Mouse (Mus musculus): ENCODE measurements around the gene Tmem178. TPM values are rescaled to one million over a fixed set of nuclear protein-coding genes. Genes with fewer than 3 reads are reported as not detected.

Gene Tmem178
- polyA plus RNA-seq, 1 experiment from 2014 or later = 14.2 TPM

DNA sequence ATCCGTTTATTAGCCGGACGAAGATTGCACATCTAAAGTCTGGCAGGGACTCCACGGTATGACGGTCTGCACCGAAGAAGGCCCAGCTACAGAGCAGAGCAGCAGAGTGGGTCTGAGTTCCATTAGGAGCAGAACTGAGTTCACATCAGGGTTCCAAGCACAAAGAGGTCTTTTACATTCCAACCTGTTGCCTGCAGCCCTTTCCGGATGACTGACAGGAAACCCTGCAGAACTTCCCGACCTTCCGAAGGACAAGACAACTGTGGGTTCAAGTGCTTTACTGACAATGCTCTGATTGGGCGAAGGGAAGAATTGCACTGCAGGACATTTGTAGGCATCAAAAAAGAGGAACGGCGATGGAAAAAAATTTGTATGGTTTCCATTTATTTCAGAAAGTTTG is 56.6 kb downstream of the Tmem178 start:
- ATAC-seq (ENCODE audit: low FRiP score) = no peak
- Histone ChIP-seq H3K4me2 (no peak overlapping the region), H3K27me3 (ENCODE audit: control insufficient read depth, insufficient read depth, low read length) (no peaks in the 10 kb centered on the region), H3K4me3 (ENCODE audit: low read depth, low read length) (no peak overlapping the region), H3K4me1 (ENCODE audit: control insufficient read depth, insufficient read depth, low read length) (no peaks in the 10 kb centered on the region), H3K9me3 (ENCODE audit: control insufficient read depth, low read length) (no peaks in the 10 kb centered on the region), H3K36me3 (ENCODE audit: control insufficient read depth, insufficient read depth, low read length) (0 out of 2 replicates have a peak, but pooled peaks cover 2% of the 10 kb centered on the region), H3K9ac (ENCODE audit: low read length) (no peak overlapping the region), H3K27ac (ENCODE audit: low read depth, low read length) (no peak overlapping the region)
- 75% methylated on average over 12 of the region's 12 CpGs for WGBS
- DNase-seq (ENCODE audit: low spot score, missing footprints) = no peak

DNA sequence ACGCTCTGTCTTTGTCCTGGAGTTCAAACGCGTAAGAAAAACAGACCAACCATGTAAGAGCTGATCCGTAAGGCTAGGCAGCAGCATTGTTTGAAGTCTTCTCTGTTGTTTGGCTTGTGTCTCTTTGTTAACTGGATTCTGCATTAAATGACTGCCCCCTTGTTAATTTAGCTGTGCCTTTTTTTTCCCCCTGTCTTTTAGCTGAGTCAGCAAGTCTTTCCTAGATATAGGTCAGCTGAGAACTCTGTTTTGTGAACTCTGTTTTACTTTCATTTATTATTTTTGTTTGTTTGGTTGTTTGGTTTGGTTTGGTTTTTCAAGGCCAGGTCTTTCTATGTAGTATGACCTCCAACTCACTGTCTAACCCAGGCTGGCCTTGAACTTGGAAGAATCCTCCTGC is 57.2 kb downstream of the Tmem178 start:
- H3K9me3 ChIP-seq (ENCODE audit: control insufficient read depth, low read length) = no peaks in the 10 kb centered on the region
- no peak overlapping the region for H3K9ac ChIP-seq (ENCODE audit: low read length)
- H3K27me3 ChIP-seq (ENCODE audit: control insufficient read depth, insufficient read depth, low read length) = no peaks in the 10 kb centered on the region
- no peak for DNase-seq (ENCODE audit: low spot score, missing footprints)
- no peak overlapping the region for H3K4me2 ChIP-seq
- H3K36me3 ChIP-seq (ENCODE audit: control insufficient read depth, insufficient read depth, low read length) = 0 out of 2 replicates have a peak, but pooled peaks cover 2% of the 10 kb centered on the region
- H3K27ac ChIP-seq (ENCODE audit: low read depth, low read length) = no peak overlapping the region
- 55% methylated on average over 4 of the region's 4 CpGs for WGBS
- H3K4me1 ChIP-seq (ENCODE audit: control insufficient read depth, insufficient read depth, low read length) = no peaks in the 10 kb centered on the region
- no peak overlapping the region for H3K4me3 ChIP-seq (ENCODE audit: low read depth, low read length)
- ATAC-seq (ENCODE audit: low FRiP score) = no peak

DNA sequence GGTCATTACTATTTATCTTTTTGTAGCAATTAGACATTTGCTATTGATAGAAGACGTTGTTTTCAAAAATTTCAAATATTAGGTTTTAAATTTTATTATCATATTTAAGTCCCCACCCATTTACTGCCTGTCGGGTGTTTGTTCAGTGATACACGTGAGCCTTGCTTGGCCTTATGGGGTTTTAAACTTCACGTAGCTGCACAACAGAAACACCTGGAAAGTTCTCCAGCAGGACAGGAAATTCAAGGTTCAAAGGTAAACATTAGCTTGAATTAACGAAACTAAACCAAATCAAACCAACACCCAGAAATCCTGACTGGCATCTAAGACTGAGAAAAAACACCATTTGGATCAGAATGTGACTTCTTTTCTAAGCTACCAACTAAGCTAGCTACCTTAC is 57.7 kb downstream of the Tmem178 start:
- no peak for DNase-seq (ENCODE audit: low spot score, missing footprints)
- whole genome bisulfite sequencing = 87% methylated on average over 5 of the region's 5 CpGs
- H3K36me3 ChIP-seq (ENCODE audit: control insufficient read depth, insufficient read depth, low read length) = 0 out of 2 replicates have a peak, but pooled peaks cover 2% of the 10 kb centered on the region

DNA sequence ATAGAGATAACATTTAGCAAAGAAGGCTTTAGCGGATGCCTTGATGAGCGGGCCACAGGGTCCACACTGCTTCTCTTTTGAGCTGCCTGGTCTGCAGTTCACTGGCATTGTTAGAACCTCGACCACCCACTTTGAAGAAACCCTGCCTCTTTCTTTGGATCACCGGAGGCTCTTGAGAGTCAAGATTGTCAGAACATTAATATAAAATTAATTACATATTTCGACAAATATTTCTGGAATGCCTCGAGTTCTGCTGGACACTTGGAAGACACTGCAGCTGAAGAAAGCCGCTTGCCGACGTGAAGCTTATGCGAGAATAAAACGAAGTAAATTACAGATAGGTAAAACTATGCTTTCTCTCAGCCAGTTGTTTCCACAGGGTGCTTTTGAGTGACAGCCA is 60.0 kb downstream of the Tmem178 start:
- no peak overlapping the region for H3K9ac ChIP-seq (ENCODE audit: low read length)
- H3K4me1 ChIP-seq (ENCODE audit: control insufficient read depth, insufficient read depth, low read length) = no peaks in the 10 kb centered on the region
- H3K9me3 ChIP-seq (ENCODE audit: control insufficient read depth, low read length) = no peaks in the 10 kb centered on the region
- no peak for DNase-seq (ENCODE audit: low spot score, missing footprints)
- H3K4me3 ChIP-seq (ENCODE audit: low read depth, low read length) = no peak overlapping the region
- H3K27ac ChIP-seq (ENCODE audit: low read depth, low read length) = no peak overlapping the region
- no peak overlapping the region for H3K4me2 ChIP-seq
- no peaks in the 10 kb centered on the region for H3K27me3 ChIP-seq (ENCODE audit: control insufficient read depth, insufficient read depth, low read length)
- 0 out of 2 replicates have a peak, but pooled peaks cover 2% of the 10 kb centered on the region for H3K36me3 ChIP-seq (ENCODE audit: control insufficient read depth, insufficient read depth, low read length)
- WGBS = 89% methylated on average over 11 of the region's 11 CpGs
- ATAC-seq (ENCODE audit: low FRiP score) = no peak

More for the DNA sequence above, 57.7 kb downstream of the Tmem178 start:
- H3K4me2 ChIP-seq = no peak overlapping the region
- H3K27ac ChIP-seq (ENCODE audit: low read depth, low read length) = no peak overlapping the region
- no peaks in the 10 kb centered on the region for H3K4me1 ChIP-seq (ENCODE audit: control insufficient read depth, insufficient read depth, low read length)
- no peak for ATAC-seq (ENCODE audit: low FRiP score)
- no peak overlapping the region for H3K4me3 ChIP-seq (ENCODE audit: low read depth, low read length)
- no peaks in the 10 kb centered on the region for H3K9me3 ChIP-seq (ENCODE audit: control insufficient read depth, low read length)
- no peaks in the 10 kb centered on the region for H3K27me3 ChIP-seq (ENCODE audit: control insufficient read depth, insufficient read depth, low read length)
- H3K9ac ChIP-seq (ENCODE audit: low read length) = no peak overlapping the region

DNA sequence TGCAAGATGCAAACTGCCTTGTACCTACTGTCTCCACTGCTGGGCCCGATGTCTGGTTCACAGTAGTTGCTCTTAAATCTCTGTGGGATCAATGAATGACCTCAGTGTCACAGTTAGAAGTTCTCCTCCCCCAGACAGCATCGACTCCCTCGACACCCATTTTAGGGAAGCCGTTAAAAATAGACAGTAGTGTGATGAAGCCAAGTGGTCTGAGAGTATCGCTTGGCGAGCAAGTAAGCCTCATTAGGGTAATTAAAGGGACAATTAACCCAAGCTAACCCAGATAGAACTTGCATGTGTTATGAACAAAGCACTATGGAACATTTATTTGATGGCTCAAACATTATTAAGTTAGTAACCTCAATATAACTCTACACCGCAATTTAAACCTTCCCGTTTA is 60.9 kb downstream of the Tmem178 start:
- Histone ChIP-seq H3K36me3 (ENCODE audit: control insufficient read depth, insufficient read depth, low read length) (0 out of 2 replicates have a peak, but pooled peaks cover 2% of the 10 kb centered on the region), H3K9me3 (ENCODE audit: control insufficient read depth, low read length) (no peaks in the 10 kb centered on the region), H3K27me3 (ENCODE audit: control insufficient read depth, insufficient read depth, low read length) (no peaks in the 10 kb centered on the region), H3K4me2 (no peak overlapping the region), H3K9ac (ENCODE audit: low read length) (no peak overlapping the region), H3K4me3 (ENCODE audit: low read depth, low read length) (no peak overlapping the region), H3K27ac (ENCODE audit: low read depth, low read length) (no peak overlapping the region), H3K4me1 (ENCODE audit: control insufficient read depth, insufficient read depth, low read length) (no peaks in the 10 kb centered on the region)
- ATAC-seq (ENCODE audit: low FRiP score) (no peak), DNase-seq (ENCODE audit: low spot score, missing footprints) (peak; percentile 68)
- WGBS = 78% methylated on average over 8 of the region's 8 CpGs

DNA sequence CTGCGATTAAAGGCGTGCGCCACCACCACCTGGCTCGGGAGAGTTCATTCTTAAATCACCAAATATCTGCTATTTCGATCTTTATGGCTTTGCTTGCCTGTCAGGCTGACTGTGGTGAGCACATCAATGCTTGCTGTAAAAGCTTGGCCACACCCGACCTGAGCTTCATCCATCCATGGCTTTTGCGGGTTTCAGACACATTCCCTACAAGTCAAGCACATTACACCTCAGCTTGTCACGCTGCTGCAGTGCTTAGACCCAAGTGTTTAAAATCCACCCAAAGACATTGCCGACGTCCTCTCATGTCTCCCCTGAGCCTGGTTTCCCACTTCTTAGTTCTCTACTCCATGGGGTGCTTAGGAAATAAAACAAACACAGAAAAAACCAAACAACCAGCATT is 64.7 kb downstream of the Tmem178 start:
- H3K27ac ChIP-seq (ENCODE audit: low read depth, low read length) = no peak overlapping the region
- H3K4me3 ChIP-seq (ENCODE audit: low read depth, low read length) = no peak overlapping the region
- WGBS = 88% methylated on average over 10 of the region's 10 CpGs
- no peaks in the 10 kb centered on the region for H3K27me3 ChIP-seq (ENCODE audit: control insufficient read depth, insufficient read depth, low read length)
- DNase-seq (ENCODE audit: low spot score, missing footprints) (no peak), ATAC-seq (ENCODE audit: low FRiP score) (no peak)
- no peaks in the 10 kb centered on the region for H3K9me3 ChIP-seq (ENCODE audit: control insufficient read depth, low read length)
- no peak overlapping the region for H3K9ac ChIP-seq (ENCODE audit: low read length)
- no peaks in the 10 kb centered on the region for H3K36me3 ChIP-seq (ENCODE audit: control insufficient read depth, insufficient read depth, low read length)
- no peak overlapping the region for H3K4me2 ChIP-seq
- H3K4me1 ChIP-seq (ENCODE audit: control insufficient read depth, insufficient read depth, low read length) = no peaks in the 10 kb centered on the region

DNA sequence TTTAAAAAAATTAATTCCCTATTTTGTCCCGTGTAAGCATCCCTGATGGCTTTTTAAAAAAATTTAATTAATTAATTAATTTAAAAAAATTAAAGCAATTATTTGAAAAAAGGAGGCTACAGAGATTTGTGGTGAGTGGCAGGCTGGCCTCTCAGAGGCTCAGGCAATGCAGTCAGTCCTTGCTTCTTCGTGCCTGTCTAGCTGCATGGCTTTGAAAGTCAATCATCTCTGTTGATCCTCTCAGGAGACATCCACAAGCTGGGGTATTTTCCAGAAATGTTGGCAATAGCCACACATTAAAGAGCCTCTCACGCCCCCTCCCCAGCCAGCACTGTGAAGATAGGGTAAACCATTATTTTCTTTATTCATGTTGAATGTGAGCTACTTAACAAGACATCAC is 65.8 kb downstream of the Tmem178 start:
- H3K36me3 ChIP-seq (ENCODE audit: control insufficient read depth, insufficient read depth, low read length) = no peaks in the 10 kb centered on the region
- H3K9me3 ChIP-seq (ENCODE audit: control insufficient read depth, low read length) = no peaks in the 10 kb centered on the region
- no peaks in the 10 kb centered on the region for H3K27me3 ChIP-seq (ENCODE audit: control insufficient read depth, insufficient read depth, low read length)
- no peaks in the 10 kb centered on the region for H3K4me1 ChIP-seq (ENCODE audit: control insufficient read depth, insufficient read depth, low read length)
- H3K4me2 ChIP-seq = no peak overlapping the region
- no peak overlapping the region for H3K9ac ChIP-seq (ENCODE audit: low read length)
- no peak overlapping the region for H3K4me3 ChIP-seq (ENCODE audit: low read depth, low read length)
- DNase-seq (ENCODE audit: low spot score, missing footprints) = no peak
- 70% methylated on average over 3 of the region's 3 CpGs for WGBS
- ATAC-seq (ENCODE audit: low FRiP score) = peak; percentile 50; the same call in 1 of the 2 replicates
- no peak overlapping the region for H3K27ac ChIP-seq (ENCODE audit: low read depth, low read length)

DNA sequence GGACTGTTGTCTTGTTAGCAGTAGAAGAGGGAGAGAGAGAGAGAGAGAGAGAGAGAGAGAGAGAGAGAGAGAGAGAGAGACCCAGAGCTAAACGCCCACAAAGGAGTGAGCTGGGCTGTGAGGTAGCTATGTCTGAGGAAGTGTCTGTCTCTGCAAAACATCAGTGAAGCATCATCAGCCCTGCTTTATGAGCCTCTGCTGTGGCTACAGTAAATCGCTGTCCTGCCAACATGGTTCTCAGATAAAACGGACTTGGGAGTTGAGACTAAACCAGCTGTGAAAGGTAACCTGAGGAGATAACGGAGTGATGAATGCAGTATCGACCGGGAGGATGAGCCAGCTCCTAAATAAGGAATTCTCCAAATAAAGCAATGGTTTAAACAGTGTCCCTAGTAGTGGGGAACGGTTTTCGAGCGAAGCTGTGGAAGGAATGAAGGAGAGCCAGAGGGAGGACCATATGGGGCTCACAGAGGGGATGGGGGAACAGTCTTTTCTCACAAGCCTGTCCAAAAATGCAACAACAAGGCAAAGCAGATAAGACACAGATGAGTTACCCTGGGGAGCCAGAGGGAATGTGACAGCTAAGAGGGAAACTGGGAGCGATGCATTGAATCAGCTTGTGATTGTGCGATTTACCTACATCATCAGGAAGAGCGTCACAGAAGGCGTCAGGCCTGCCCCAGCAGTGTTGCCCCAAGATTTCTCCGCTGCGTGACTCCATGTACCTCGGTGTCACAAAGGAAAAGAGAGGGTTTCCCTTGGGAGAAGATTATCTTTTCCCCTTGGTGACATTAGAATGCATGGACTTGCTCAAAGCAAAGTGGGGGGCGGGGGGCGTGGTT is 66.6 kb downstream of the Tmem178 start:
- WGBS = 83% methylated on average over 18 of the region's 18 CpGs
- H3K9me3 ChIP-seq (ENCODE audit: control insufficient read depth, low read length) = no peaks in the 10 kb centered on the region
- no peak for ATAC-seq (ENCODE audit: low FRiP score)
- no peak overlapping the region for H3K4me3 ChIP-seq (ENCODE audit: low read depth, low read length)
- no peak overlapping the region for H3K4me2 ChIP-seq
- no peaks in the 10 kb centered on the region for H3K4me1 ChIP-seq (ENCODE audit: control insufficient read depth, insufficient read depth, low read length)
- no peak for DNase-seq (ENCODE audit: low spot score, missing footprints)
- no peak overlapping the region for H3K9ac ChIP-seq (ENCODE audit: low read length)
- no peaks in the 10 kb centered on the region for H3K27me3 ChIP-seq (ENCODE audit: control insufficient read depth, insufficient read depth, low read length)
- H3K36me3 ChIP-seq (ENCODE audit: control insufficient read depth, insufficient read depth, low read length) = no peaks in the 10 kb centered on the region
- no peak overlapping the region for H3K27ac ChIP-seq (ENCODE audit: low read depth, low read length)

DNA sequence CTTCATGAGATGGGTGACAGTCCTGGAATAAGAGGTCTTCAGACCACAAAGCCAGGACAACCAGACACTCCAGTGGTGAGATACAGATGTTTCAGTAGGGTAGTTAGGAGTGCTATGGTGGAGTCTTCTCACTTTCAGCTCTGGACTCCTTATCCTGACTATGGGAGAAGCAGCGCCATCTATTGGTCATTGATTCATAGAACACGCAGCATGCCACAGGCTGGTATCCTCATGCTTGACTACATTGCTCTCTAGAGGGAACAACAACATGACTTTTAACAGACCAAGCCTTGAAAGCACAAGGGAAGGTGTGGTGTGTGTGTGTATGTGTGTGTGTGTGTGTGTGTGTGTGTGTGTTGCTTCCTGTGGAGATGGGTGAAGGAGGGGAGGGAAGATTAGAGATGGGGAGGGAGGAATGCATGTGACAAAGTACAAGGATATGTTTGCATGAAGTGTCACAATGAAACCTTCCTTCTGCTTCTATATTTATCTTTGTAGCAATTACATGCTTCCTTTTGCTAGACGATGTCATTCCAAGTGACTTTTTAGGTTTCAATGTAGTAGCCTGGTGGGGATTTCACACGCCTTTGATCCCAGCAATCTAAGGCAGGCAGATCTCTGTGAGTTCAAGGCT is 71.5 kb downstream of the Tmem178 start:
- WGBS = 55% methylated on average over 4 of the region's 4 CpGs

More for the DNA sequence above, 71.5 kb downstream of the Tmem178 start:
- Histone ChIP-seq H3K36me3 (ENCODE audit: control insufficient read depth, insufficient read depth, low read length) (no peaks in the 10 kb centered on the region), H3K4me3 (ENCODE audit: low read depth, low read length) (no peak overlapping the region), H3K9me3 (ENCODE audit: control insufficient read depth, low read length) (no peaks in the 10 kb centered on the region), H3K27ac (ENCODE audit: low read depth, low read length) (no peak overlapping the region), H3K27me3 (ENCODE audit: control insufficient read depth, insufficient read depth, low read length) (no peaks in the 10 kb centered on the region), H3K4me1 (ENCODE audit: control insufficient read depth, insufficient read depth, low read length) (no peaks in the 10 kb centered on the region), H3K9ac (ENCODE audit: low read length) (no peak overlapping the region), H3K4me2 (no peak overlapping the region)
- peak; percentile 57 for ATAC-seq (ENCODE audit: low FRiP score)
- DNase-seq (ENCODE audit: low spot score, missing footprints) = peak; percentile 93
